Mouse (Mus musculus): Measurements from ENCODE around the gene Ppm1l.

DNA sequence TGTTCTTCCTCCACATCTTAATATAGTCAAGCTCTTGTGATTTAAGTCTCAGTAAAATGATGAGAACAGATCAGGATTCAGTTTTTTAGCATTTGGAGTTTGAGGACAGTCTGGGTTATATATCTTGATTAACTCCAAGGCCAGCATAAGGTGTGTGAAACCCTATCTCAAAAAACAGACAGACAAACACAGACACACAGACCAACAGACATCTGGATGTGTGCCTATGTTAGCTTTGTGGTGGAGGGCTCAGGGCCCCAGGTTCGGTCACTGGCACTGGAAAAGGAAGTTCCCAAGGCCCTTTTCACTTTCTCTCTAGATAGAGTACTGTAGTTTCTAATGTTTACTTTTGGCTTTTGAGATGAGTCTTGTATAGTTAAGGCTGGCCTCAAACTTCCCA is 23.8 kb downstream of the Ppm1l start:
- no peak for TF ChIP-seq CTCF (conservative IDR thresholded peaks at IDR 0.05; ENCODE audit: low read length)
- TF ChIP-seq NANOG (IDR thresholded peaks at IDR 0.05; ENCODE audit: borderline replicate concordance, low read length): no peak
- TF ChIP-seq POU5F1 (IDR thresholded peaks at IDR 0.05; ENCODE audit: borderline replicate concordance, low read length): no peak
